Comparison of ENCODE assay signal across 14 mouse cellular contexts in the genomic region with DNA sequence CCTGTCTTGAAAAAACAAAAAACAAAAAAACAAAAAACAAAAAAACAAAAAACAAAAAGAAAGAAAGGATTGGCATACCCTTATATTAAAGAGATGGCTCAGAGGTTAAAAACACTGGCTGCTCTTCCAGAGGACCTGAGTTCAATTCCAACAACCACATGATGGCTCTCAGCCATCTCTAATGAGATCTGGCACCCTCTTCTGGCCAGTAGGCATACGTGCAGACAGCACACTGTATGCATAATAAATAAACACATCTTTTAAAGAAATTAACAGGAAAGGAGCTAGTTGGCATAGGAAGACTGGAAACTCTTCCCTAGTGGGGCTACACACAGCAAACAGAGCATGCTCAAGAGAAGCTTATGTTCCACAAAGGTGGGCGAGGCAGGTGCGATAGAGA. TPM values are rescaled to one million over a fixed set of nuclear protein-coding genes. Genes with fewer than 3 reads are reported as not detected.
DNase-seq lines count a peak whose midpoint lies in the region; ATAC-seq and TF ChIP-seq lines count a peak whose summit lies in the region.
"Had no signal": no experiment of that assay in that cellular context is flagged by ENCODE, and none has a peak within 500 bp of the region (broad histone marks: within the 10 kb centered on the region; RNA-seq: fewer than 3 reads in every experiment).

No protein-coding gene starts in this region.

- no peak overlapping the region for H3K9ac ChIP-seq in lung, postnatal 0 days (replicated peaks; ENCODE audit: low read depth)

- H3K27ac ChIP-seq in gastrocnemius, adult 2 months, result no peak overlapping the region
- H3K27ac ChIP-seq in lung, postnatal 0 days (ENCODE audit: low read length), result no peak overlapping the region
- no peak overlapping the region for H3K27ac ChIP-seq in forebrain, embryonic 10.5 days

- H3K9me3 ChIP-seq in lung, postnatal 0 days (ENCODE audit: low read length), result no peaks in the 10 kb centered on the region
- H3K9me3 ChIP-seq in forebrain, embryonic 10.5 days, result no peaks in the 10 kb centered on the region

- no peak overlapping the region for H3K4me2 ChIP-seq in lung, postnatal 0 days (replicated peaks; ENCODE audit: low read depth, low read length)

- 72% methylated on average over 3 of the region's 3 CpGs for WGBS in lung, postnatal 0 days
- 86% methylated on average over 3 of the region's 3 CpGs for WGBS in forebrain, embryonic 10.5 days

- no peak for TF ChIP-seq EP300 in lung, postnatal 0 days (IDR thresholded peaks at IDR 0.05)

- no peaks in the 10 kb centered on the region for H3K27me3 ChIP-seq in lung, postnatal 0 days (replicated peaks; ENCODE audit: insufficient read depth, low read length)
- peaks cover 8% of the 10 kb centered on the region; the same call in 1 of the 2 replicates for H3K27me3 ChIP-seq in forebrain, embryonic 10.5 days (ENCODE audit: poor library complexity, severe bottlenecking)

- intact Hi-C loops in gastrocnemius, adult 2 months (cut with DNase I), result no loop called here

- ATAC-seq in lung, postnatal 0 days, result no peak
- peak; percentile 63; the same call in 1 of the 2 replicates for ATAC-seq in megakaryocyte-erythroid progenitor cell, adult 5-6 weeks (replicated peaks; ENCODE audit: low FRiP score, low TSS enrichment, poor library complexity, severe bottlenecking)

- DNase-seq in gastrocnemius, adult 2 months, result no peak
- no peak for DNase-seq in gastrocnemius, postnatal 4 days (ENCODE audit: low spot score in 2 of 2)
- no peak for DNase-seq in lung, postnatal 0 days (ENCODE audit: low spot score)
- no peak for DNase-seq in lung, postnatal 10 days
- DNase-seq in ZHBTc4 (ENCODE audit: low read depth, low spot score), result peak; percentile 67
- DNase-seq in forebrain, embryonic 10.5 days (ENCODE audit: extremely low spot score, low spot score), result no peak
- DNase-seq in Muller cell, postnatal 12 days (ENCODE audit: inconsistent ontology term), result no peak
- DNase-seq: adrenal gland, postnatal 25 days; cerebellum, postnatal 14 days; gastrocnemius, postnatal 14 days; heart, postnatal 36 days; kidney, postnatal 14 days; spleen, adult 18-20 months had no signal

- no peaks in the 10 kb centered on the region for H3K4me1 ChIP-seq in lung, postnatal 0 days (ENCODE audit: insufficient read depth, low read depth, low read length)
- H3K4me1 ChIP-seq in forebrain, embryonic 10.5 days, result peaks cover 24% of the 10 kb centered on the region

- H3K36me3 ChIP-seq in lung, postnatal 0 days (ENCODE audit: insufficient read depth, low read length), result no peaks in the 10 kb centered on the region
- no peaks in the 10 kb centered on the region for H3K36me3 ChIP-seq in forebrain, embryonic 10.5 days (replicated peaks)

- TF ChIP-seq CTCF in gastrocnemius, adult 2 months (IDR thresholded peaks at IDR 0.05), result peak; percentile 37
- TF ChIP-seq CTCF in lung, postnatal 0 days (IDR thresholded peaks at IDR 0.05), result peak; percentile 51

- H3K4me3 ChIP-seq in gastrocnemius, adult 2 months, result no peak overlapping the region
- no peak overlapping the region for H3K4me3 ChIP-seq in lung, postnatal 0 days (ENCODE audit: low read depth, low read length)
- H3K4me3 ChIP-seq in forebrain, embryonic 10.5 days, result no peak overlapping the region

RNA-seq across cellular contexts. Expression of a gene that starts 30.8 kb away (rescaled TPM):
- 10 to 100 TPM; 16.0 to 17.8 TPM for total RNA-seq in gastrocnemius, adult 2 months (2021)
- 10 to 100 TPM; 20.9 to 26.1 TPM for total RNA-seq in gastrocnemius, postnatal 4 days (2021)
- polyA plus RNA-seq in lung, postnatal 0 days (2015; fragmentation: Nextera tagmentation; extraction: Ambion mirVana), result 125 and 127 TPM in 2 replicates
- 91.2 and 104 TPM in 2 replicates for total RNA-seq in megakaryocyte-erythroid progenitor cell, adult 5-6 weeks (2014; fragmentation: Nextera tagmentation)
- total RNA-seq in megakaryocyte-erythroid progenitor cell, adult 5-6 weeks (2017), result 63.3 and 64.2 TPM in 2 replicates
- polyA plus RNA-seq in forebrain, embryonic 10.5 days (2016; fragmentation: Nextera tagmentation; extraction: Ambion mirVana), result 62.1 and 65.2 TPM in 2 replicates
